Mouse (Mus musculus): Measurements from ENCODE around the gene Chn2. TPM values are rescaled to one million over a fixed set of nuclear protein-coding genes. Genes with fewer than 3 reads are reported as not detected.
"Not testable (repeated sequence)": the region's sequence is repeated elsewhere in the genome, so short reads cannot be mapped to it uniquely, and the experiment has no call there.

The Chn2 gene
- total RNA-seq, 1 experiment from 2014 or later = 4.8 TPM

DNA sequence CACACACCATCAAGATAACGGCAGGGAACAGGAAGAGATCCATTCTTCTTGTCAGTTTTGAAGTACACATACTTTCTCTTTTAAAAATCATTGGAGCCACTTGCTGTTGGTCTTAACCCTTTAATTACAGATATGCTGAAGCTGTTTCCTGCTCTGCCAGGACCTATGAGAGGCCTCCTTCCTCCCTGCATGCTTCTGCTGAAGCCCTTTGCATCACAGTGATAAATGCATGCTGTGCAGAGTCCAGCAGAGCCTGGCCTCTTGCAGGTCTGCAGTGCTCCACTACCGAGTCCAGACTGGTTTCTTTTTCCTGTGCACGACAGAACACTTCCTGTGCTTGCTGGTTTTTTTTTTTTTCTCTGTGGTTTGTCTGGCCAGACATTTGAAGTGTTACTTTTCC lies 119.0 kb downstream of the Chn2 start:
- DNase-seq = no peak

GRCm38 (mm10) chr6:54160677-54161076 lies 121.3 kb downstream of the Chn2 start:
- no peak for DNase-seq

- DNase-seq = no peak
Measured at GRCm38 (mm10) chr6:54161246-54161645, 121.9 kb downstream of the Chn2 start.

- no peak for DNase-seq
Measured at GRCm38 (mm10) chr6:54162321-54162720, 123.0 kb downstream of the Chn2 start.

DNA sequence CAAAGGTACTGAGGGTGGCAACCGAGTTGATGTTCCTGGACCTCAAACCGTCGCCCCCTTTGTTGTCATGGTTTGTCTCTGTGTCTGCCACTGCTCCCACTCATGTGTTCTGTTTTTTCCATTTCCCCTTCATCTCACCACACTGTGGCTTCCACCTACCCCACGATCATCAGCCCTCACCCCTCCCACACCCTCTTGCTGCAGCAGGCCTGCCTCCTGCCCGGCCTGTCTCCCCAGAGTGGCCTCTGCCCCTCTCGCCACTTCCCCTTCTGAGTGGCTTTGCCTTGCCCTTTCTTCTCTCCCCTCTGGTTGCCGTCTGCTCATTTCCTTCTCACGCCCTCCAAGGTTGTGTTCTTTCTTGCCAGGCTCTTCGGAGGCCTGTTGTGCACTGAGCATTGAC lies 123.4 kb downstream of the Chn2 start:
- DNase-seq = no peak

GRCm38 (mm10) chr6:54163702-54164101 lies 124.3 kb downstream of the Chn2 start:
- no peak for DNase-seq

DNA sequence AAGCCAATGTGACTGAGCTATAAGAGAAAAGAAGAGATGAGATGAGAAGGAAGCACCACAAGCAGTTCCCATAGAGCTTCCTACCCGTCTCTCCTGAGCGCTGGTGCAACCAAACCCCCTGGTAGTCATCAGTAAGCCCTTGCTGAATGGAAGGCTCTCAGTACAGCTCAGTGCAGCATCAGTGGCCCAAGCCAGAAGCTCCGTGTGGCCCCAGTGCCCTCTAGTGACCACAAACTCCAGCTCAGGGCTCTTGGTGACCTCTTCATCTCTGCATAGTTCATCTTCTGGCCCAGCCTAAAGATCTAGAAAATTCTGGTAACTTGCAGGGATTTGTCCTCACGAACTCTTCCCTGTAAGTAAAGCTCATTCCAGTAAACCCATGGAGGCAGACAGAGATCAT lies 125.4 kb downstream of the Chn2 start:
- DNase-seq = peak; percentile 54

DNA sequence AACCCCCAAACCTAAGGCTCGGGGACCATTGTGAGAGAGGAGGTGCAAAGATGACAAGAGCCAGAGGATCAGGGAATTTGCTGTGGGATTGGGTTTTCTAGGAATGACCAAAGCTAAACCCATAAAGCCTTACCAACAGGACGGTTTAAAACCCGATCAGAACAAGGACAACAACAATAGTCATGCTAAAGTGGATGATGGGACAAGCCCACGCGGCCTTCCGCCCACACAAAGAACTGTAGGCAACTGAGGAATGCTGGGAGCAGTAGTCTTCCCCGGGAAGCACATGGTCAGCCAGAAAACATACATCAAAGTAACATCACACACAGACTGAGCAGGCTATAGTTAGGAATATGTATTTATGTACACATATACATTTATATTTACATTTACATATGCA lies 125.9 kb downstream of the Chn2 start:
- no peak for DNase-seq

DNA sequence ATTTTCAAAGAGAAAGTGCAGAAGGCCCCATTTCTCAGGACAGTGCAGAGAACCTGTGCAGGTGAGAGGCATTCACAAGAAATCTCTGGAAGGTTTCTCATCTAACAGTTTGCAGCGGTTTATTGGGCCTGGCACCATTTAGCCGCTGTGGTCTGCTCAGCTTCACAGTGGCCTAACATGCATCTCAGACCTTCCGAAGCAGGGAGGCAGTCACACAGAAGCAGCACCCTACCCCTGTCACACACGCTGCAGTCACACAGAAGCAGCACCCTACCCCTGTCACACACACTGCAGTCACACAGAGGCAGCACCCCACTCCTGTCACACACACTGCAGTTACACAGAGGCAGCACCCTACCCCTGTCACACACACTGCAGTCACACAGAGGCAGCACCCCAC lies 126.5 kb downstream of the Chn2 start:
- DNase-seq = no peak

DNA sequence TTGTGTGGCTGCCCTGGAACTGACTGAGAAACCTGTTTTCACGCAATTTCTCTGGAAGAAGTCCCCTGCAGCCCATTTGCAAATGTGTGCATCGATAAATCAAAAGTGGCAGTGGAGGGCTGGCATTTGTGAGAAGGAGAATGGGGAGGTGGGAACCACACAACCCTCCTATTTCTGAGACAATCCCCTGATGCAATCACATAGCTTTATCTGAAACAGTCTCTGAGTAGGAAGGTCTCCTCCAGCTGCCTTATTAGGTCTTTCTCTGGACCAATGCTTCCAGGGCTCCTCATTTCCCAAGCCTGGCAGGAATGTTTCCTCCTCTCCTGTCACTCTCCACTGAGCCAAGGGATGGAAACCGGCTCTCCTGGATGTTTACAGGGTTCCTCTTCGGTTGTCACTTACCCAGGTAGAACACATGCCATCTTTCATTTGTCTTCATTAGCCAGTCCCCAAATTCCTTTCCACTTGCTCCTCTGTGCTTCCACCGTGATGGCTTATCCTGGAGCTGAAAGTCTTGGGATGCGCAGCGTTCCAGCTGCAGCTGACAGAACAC lies 127.7 kb downstream of the Chn2 start:
- DNase-seq = no peak

- DNase-seq = no peak
Measured at GRCm38 (mm10) chr6:54170286-54170894, 131.0 kb downstream of the Chn2 start.

GRCm38 (mm10) chr6:54171385-54171784 lies 132.0 kb downstream of the Chn2 start:
- DNase-seq = no peak

DNA sequence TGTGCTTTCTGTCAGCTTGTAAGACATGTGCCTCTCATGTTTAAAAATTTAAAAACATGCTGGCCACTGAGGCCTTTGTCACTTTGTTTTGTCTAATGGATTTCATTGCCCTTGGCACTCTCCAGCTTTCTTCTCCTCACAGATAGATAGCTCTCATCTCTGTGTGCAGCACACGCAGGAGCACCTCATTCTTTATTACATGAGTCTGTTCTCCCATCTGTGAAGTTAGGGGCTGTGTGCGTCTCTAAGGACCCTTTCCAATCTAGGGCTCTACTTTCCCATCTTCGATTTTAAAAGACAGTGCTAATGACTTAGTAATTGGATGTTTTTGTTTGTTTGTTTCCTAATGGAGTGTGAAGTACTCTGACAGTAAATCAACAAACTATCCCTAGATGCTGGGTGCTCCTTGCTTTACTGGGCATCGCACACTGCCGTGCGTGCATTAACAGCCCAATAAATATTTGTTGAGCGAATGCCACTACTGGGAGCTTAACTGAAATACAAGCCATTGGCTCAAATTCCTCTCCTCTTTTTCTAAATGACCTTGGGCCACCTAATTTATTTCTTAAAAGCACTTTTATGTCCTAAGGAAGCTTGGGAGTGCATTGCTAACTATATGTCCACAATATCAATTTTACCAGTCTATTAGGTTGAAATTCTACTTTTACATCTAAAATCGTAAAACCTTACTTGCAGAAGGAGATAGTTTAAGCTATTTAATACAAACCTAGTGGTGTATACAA lies 136.3 kb downstream of the Chn2 start:
- no peak for DNase-seq

GRCm38 (mm10) chr6:54177081-54177480 lies 137.7 kb downstream of the Chn2 start:
- DNase-seq = not testable (repeated sequence)

DNA sequence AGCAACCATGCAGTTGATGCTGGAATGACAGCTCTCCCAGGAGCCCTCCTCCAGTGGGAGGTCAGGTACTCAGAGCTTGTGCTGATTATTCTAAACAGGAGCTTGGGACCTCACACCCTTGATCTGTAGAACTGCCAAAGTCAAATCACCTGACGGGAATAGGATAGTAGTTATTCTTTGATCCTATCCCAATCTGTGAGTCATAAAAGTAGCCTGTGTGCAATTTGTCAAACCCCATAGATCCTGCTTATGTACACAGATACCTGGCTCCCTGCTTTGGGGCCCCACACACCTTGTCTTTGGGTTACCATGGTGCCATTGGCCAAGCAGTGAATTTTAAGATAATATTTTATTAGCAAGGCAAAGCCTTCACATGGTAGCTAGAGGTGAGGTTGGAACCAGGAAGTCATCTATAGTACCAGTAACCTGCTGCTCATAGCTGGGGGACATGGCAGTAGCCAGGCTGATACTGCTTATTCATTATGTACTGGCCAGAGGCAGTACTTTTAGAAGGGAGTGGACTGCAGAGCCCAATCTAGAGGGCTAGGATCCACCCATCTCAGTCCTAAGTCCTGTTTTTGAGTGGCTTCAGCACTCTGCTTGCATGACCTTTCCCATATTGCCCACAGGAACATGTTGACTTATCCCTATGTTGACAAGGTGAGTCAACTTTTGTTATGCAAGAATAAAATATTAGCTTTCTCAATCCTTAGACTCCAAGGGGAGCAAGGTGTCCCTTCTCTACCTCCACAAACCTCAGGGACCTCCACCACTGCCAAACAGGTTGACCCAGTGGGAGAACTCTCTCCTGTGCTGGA lies 139.9 kb downstream of the Chn2 start:
- DNase-seq = no peak

- DNase-seq = no peak
Measured at GRCm38 (mm10) chr6:54179874-54180212, 140.5 kb downstream of the Chn2 start.

- no peak for DNase-seq
Measured at GRCm38 (mm10) chr6:54183825-54184578, 144.6 kb downstream of the Chn2 start.

GRCm38 (mm10) chr6:54193631-54194305 lies 154.4 kb downstream of the Chn2 start:
- no peak for DNase-seq

DNA sequence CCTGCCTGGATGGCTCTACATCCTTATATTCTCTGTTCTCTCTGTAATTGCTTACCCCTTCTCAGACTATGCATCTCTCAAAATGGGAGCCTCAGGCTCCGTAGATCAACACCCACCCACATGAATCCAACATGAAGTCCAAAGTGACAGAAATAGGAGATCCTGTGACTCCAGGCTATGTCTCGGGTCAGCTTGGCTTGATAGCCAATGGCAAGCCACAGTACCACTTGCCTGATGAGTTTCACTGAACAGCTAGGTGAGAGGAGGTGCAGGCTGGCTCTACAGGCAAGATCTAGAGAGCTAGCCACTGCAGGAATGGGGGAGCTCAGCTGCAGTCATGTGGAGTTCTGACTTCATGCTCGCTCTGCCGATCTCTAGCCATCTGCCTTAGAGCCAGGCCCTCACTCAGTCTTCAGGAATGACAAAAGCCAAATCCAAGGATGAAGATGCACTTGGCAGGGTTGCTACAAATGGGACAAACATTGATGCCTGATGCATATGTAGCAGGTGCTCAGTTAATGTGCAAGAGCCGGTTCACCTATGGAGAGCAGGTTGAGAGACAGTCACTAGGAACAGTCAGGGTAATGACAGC lies 158.6 kb downstream of the Chn2 start:
- DNase-seq = no peak

DNA sequence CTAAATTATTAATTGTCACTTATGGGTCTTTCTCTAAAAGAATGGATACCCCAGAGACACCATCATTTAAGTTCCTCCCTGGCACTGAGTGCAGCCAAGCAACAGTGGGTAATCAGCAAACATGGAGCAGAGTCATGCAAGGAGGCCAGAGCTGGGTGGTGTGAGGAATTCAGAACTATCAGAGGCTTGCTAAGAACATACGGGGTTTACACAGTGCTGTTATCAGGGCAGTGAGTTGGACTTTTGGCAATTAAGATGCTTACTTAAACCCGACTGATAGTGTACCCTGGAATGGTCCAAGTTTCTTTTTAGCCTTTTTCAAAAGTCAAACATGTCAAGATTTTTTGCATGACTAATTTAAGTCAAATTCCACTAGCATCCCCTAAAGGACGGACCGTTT lies 160.2 kb downstream of the Chn2 start:
- no peak for DNase-seq

DNA sequence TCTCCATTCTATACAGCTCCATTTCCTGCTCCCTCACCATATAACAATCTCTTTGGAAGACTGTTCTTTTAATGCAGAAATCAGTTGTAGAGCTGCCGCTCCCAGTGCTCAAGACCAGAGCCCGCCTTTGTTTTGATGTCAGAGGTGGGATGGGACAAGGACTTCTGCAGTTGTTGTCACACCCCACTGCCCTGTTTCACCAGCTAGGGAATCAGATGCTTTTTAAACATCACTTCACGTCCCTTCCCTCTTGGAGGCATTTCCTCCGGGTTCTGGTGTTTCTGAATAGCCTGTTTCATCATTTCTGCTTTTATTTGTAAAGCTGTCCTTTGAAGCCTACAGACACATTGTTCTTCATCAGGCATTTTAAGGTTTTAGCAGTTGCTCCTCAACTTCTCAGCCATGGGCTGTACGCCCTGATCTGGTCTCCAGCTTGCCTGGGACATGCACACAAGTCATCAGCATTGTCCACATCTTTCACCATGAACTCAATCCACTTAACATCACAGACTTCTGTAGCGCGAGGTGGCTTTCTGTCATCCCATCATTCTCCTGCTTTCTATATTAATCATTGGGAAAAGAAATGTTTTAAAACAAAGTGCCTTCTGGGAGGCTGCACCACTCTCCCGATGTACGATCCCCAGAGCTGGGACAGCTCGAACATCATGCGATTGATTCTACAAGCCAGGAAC lies 160.8 kb downstream of the Chn2 start:
- DNase-seq = no peak

Measured in adrenal gland, postnatal 25 days (tissue).